Mouse (Mus musculus): ENCODE measurements around the gene Lgi1. TPM values are rescaled to one million over a fixed set of nuclear protein-coding genes. Genes with fewer than 3 reads are reported as not detected.

Lgi1 gene
- polyA plus RNA-seq, 2 experiments, result 0.03 TPM; not detected in 1

GRCm38 (mm10) chr19:38271071-38271470 lies 6.7 kb downstream of the Lgi1 start:
- WGBS (ENCODE audit: insufficient replicate concordance), result 16% methylated on average over 6 of the region's 6 CpGs
- no peaks in the 10 kb centered on the region for H3K36me3 ChIP-seq (replicated peaks; ENCODE audit: control insufficient read depth, insufficient read depth, low read depth)
- ATAC-seq (ENCODE audit: insufficient read depth), result no peak

GRCm38 (mm10) chr19:38273820-38274219 lies 9.5 kb downstream of the Lgi1 start:
- WGBS (ENCODE audit: insufficient replicate concordance), result 59% methylated on average over 7 of the region's 7 CpGs
- Histone ChIP-seq H3K4me3 (ENCODE audit: insufficient read depth in 1 of 2, low read depth in 2 of 2, low read length in 2 of 2) (no peak overlapping the region), H3K27ac (no peak overlapping the region), H3K4me2 (ENCODE audit: low read depth) (no peak overlapping the region), H3K9ac (replicated peaks) (no peak overlapping the region), H3K4me1 (replicated peaks; ENCODE audit: control insufficient read depth in 2 of 2, insufficient read depth in 2 of 2, low read length in 1 of 2) (no peaks in the 10 kb centered on the region), H3K36me3 (replicated peaks; ENCODE audit: control insufficient read depth, insufficient read depth, low read depth) (no peaks in the 10 kb centered on the region), H3K27me3 (ENCODE audit: control insufficient read depth, insufficient read depth, low read length) (no peaks in the 10 kb centered on the region), H3K9me3 (ENCODE audit: control insufficient read depth, low read length) (no peaks in the 10 kb centered on the region)
- no peak for TF ChIP-seq EP300 (IDR thresholded peaks at IDR 0.05; ENCODE audit: low read depth)
- no peak for TF ChIP-seq CTCF (IDR thresholded peaks at IDR 0.05; ENCODE audit: low read depth)
- DNase-seq (ENCODE audit: low read depth in 3 of 3, low spot score in 3 of 3), result no peak
- no peak for ATAC-seq (ENCODE audit: insufficient read depth)

More at GRCm38 (mm10) chr19:38271071-38271470, 6.7 kb downstream of the Lgi1 start:
- TF ChIP-seq CTCF (IDR thresholded peaks at IDR 0.05; ENCODE audit: low read depth) (no peak), EP300 (IDR thresholded peaks at IDR 0.05; ENCODE audit: low read depth) (no peak)
- no peak overlapping the region for H3K27ac ChIP-seq
- H3K9me3 ChIP-seq (ENCODE audit: control insufficient read depth, low read length), result no peaks in the 10 kb centered on the region
- no peak for DNase-seq (ENCODE audit: low read depth in 3 of 3, low spot score in 3 of 3)
- H3K9ac ChIP-seq (replicated peaks), result no peak overlapping the region
- H3K4me1 ChIP-seq (replicated peaks; ENCODE audit: control insufficient read depth in 2 of 2, insufficient read depth in 2 of 2, low read length in 1 of 2), result no peaks in the 10 kb centered on the region
- no peaks in the 10 kb centered on the region for H3K27me3 ChIP-seq (ENCODE audit: control insufficient read depth, insufficient read depth, low read length)
- H3K4me2 ChIP-seq (ENCODE audit: low read depth), result no peak overlapping the region
- no peak overlapping the region for H3K4me3 ChIP-seq (ENCODE audit: insufficient read depth in 1 of 2, low read depth in 2 of 2, low read length in 2 of 2)

GRCm38 (mm10) chr19:38274747-38275421 lies 10.5 kb downstream of the Lgi1 start:
- H3K9ac ChIP-seq (replicated peaks), result no peak overlapping the region
- no peak overlapping the region for H3K27ac ChIP-seq
- no peak overlapping the region for H3K4me3 ChIP-seq (ENCODE audit: insufficient read depth in 1 of 2, low read depth in 2 of 2, low read length in 2 of 2)
- H3K27me3 ChIP-seq (ENCODE audit: control insufficient read depth, insufficient read depth, low read length), result no peaks in the 10 kb centered on the region
- 65% methylated on average over 15 of the region's 15 CpGs for WGBS (ENCODE audit: insufficient replicate concordance)
- no peak overlapping the region for H3K4me2 ChIP-seq (ENCODE audit: low read depth)
- no peak for ATAC-seq (ENCODE audit: insufficient read depth)
- no peaks in the 10 kb centered on the region for H3K4me1 ChIP-seq (replicated peaks; ENCODE audit: control insufficient read depth in 2 of 2, insufficient read depth in 2 of 2, low read length in 1 of 2)
- TF ChIP-seq EP300 (IDR thresholded peaks at IDR 0.05; ENCODE audit: low read depth) (no peak), CTCF (IDR thresholded peaks at IDR 0.05; ENCODE audit: low read depth) (no peak)
- DNase-seq (ENCODE audit: low read depth in 3 of 3, low spot score in 3 of 3), result no peak
- H3K36me3 ChIP-seq (replicated peaks; ENCODE audit: control insufficient read depth, insufficient read depth, low read depth), result no peaks in the 10 kb centered on the region
- no peaks in the 10 kb centered on the region for H3K9me3 ChIP-seq (ENCODE audit: control insufficient read depth, low read length)

- no peak overlapping the region for H3K9ac ChIP-seq (replicated peaks)
- no peaks in the 10 kb centered on the region for H3K27me3 ChIP-seq (ENCODE audit: control insufficient read depth, insufficient read depth, low read length)
- WGBS (ENCODE audit: insufficient replicate concordance), result 64% methylated on average over 4 of the region's 4 CpGs
- no peak for TF ChIP-seq CTCF (IDR thresholded peaks at IDR 0.05; ENCODE audit: low read depth)
- no peak for TF ChIP-seq EP300 (IDR thresholded peaks at IDR 0.05; ENCODE audit: low read depth)
- H3K4me2 ChIP-seq (ENCODE audit: low read depth), result no peak overlapping the region
- H3K9me3 ChIP-seq (ENCODE audit: control insufficient read depth, low read length), result no peaks in the 10 kb centered on the region
- H3K4me3 ChIP-seq (ENCODE audit: insufficient read depth in 1 of 2, low read depth in 2 of 2, low read length in 2 of 2), result no peak overlapping the region
- DNase-seq (ENCODE audit: low read depth in 3 of 3, low spot score in 3 of 3), result no peak
- no peaks in the 10 kb centered on the region for H3K36me3 ChIP-seq (replicated peaks; ENCODE audit: control insufficient read depth, insufficient read depth, low read depth)
- no peaks in the 10 kb centered on the region for H3K4me1 ChIP-seq (replicated peaks; ENCODE audit: control insufficient read depth in 2 of 2, insufficient read depth in 2 of 2, low read length in 1 of 2)
- H3K27ac ChIP-seq, result no peak overlapping the region
- ATAC-seq (ENCODE audit: insufficient read depth), result no peak
Observed at GRCm38 (mm10) chr19:38276226-38276625, 11.9 kb downstream of the Lgi1 start.

- H3K27me3 ChIP-seq (ENCODE audit: control insufficient read depth, insufficient read depth, low read length), result no peaks in the 10 kb centered on the region
- H3K36me3 ChIP-seq (replicated peaks; ENCODE audit: control insufficient read depth, insufficient read depth, low read depth), result no peaks in the 10 kb centered on the region
- no peaks in the 10 kb centered on the region for H3K9me3 ChIP-seq (ENCODE audit: control insufficient read depth, low read length)
- no peak overlapping the region for H3K4me2 ChIP-seq (ENCODE audit: low read depth)
- H3K4me3 ChIP-seq (ENCODE audit: insufficient read depth in 1 of 2, low read depth in 2 of 2, low read length in 2 of 2), result no peak overlapping the region
- no peaks in the 10 kb centered on the region for H3K4me1 ChIP-seq (replicated peaks; ENCODE audit: control insufficient read depth in 2 of 2, insufficient read depth in 2 of 2, low read length in 1 of 2)
- H3K9ac ChIP-seq (replicated peaks), result no peak overlapping the region
- no peak overlapping the region for H3K27ac ChIP-seq
- TF ChIP-seq EP300 (IDR thresholded peaks at IDR 0.05; ENCODE audit: low read depth) (no peak), CTCF (IDR thresholded peaks at IDR 0.05; ENCODE audit: low read depth) (no peak)
- no peak for ATAC-seq (ENCODE audit: insufficient read depth)
- WGBS (ENCODE audit: insufficient replicate concordance), result 77% methylated on average over 10 of the region's 10 CpGs
- no peak for DNase-seq (ENCODE audit: low read depth in 3 of 3, low spot score in 3 of 3)
Observed at GRCm38 (mm10) chr19:38280242-38280641, 15.9 kb downstream of the Lgi1 start.

Data from liver, embryonic 14.5 days (tissue).